In the genomic region with DNA sequence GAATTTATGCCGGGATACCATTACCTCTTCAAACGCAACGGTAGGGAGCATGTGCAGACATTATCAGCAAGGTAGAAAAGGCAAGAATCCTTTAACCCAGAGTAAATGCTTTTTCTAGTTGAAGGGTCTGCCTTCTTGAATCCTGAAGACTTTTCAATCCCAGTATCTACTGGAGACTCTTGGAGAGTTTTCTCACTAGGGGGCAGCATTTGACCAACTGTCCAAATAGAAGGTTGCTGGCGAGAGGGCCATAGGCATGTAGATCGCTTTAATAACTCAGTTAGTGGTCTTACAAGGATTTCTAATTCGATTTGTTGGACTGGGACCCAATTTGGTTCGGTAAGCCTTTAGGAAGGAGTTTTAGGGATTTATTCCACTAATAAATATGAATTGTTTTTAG, we compare ENCODE assay signal across 9 mouse cellular contexts.
DNase-seq lines count a peak whose midpoint lies in the region; TF ChIP-seq lines count a peak whose summit lies in the region.
"Had no signal": no experiment of that assay in that cellular context is flagged by ENCODE, and none has a peak within 500 bp of the region (broad histone marks: within the 10 kb centered on the region; RNA-seq: fewer than 3 reads in every experiment).

No protein-coding gene starts in this region.

- no peaks in the 10 kb centered on the region for H3K36me3 ChIP-seq in thymus, adult 2 months (ENCODE audit: control insufficient read depth, insufficient read depth, low read length)
- H3K36me3 ChIP-seq: embryonic facial prominence, embryonic 13.5 days had no signal

- TF ChIP-seq POLR2A in thymus, adult 2 months (IDR thresholded peaks at IDR 0.05; ENCODE audit: control insufficient read depth, extremely low read depth, insufficient read depth, low read length, poor library complexity): no peak

- H3K4me1 ChIP-seq in thymus, adult 2 months (replicated peaks; ENCODE audit: control insufficient read depth, insufficient read depth, low read length): no peaks in the 10 kb centered on the region
- H3K4me1 ChIP-seq: embryonic facial prominence, embryonic 13.5 days had no signal

- H3K27ac ChIP-seq in thymus, adult 2 months (ENCODE audit: control insufficient read depth, insufficient read depth, low read length): no peak overlapping the region
- H3K27ac ChIP-seq: embryonic facial prominence, embryonic 13.5 days had no signal

- H3K4me3 ChIP-seq in thymus, adult 2 months (ENCODE audit: control insufficient read depth, insufficient read depth, low read length): no peak overlapping the region
- H3K4me3 ChIP-seq: embryonic facial prominence, embryonic 13.5 days had no signal

- H3K27me3 ChIP-seq in thymus, adult 2 months (ENCODE audit: control insufficient read depth, insufficient read depth, low read length): no peaks in the 10 kb centered on the region
- H3K27me3 ChIP-seq: embryonic facial prominence, embryonic 13.5 days had no signal

- no peak for TF ChIP-seq CTCF in thymus, adult 2 months (IDR thresholded peaks at IDR 0.05; ENCODE audit: borderline replicate concordance, control insufficient read depth, extremely low read depth, insufficient read depth, low read length, poor library complexity)

- peak; percentile 58 for DNase-seq in kidney, postnatal 14 days
- no peak for DNase-seq in kidney, adult 18-20 months
- peak; percentile 73 for DNase-seq in R1 (ENCODE audit: low read depth, low spot score)
- peak; percentile 87 for DNase-seq in cerebellum, adult 9-10 months
- DNase-seq in kidney, postnatal 4 days: peak; percentile 50 to 61
- DNase-seq in retina, embryonic 14.5 days (ENCODE audit: low spot score): peak; percentile 91
- no peak for DNase-seq in thymus, adult 2 months
- no peak for DNase-seq in ovary, postnatal 10 days (ENCODE audit: low spot score)

- 41% methylated on average over 7 of the region's 7 CpGs for WGBS in thymus, adult 2 months

Comparison
In these comparisons a context has a peak if more than half of its experiments do, and no peak if none do; other contexts are left out.
1. DNase-seq: peak in kidney, postnatal 14 days (single experiment), R1 (single experiment), cerebellum, adult 9-10 months (single experiment), kidney, postnatal 4 days (2 of 2) and retina, embryonic 14.5 days (single experiment); none in kidney, adult 18-20 months (single experiment), thymus, adult 2 months (single experiment) and ovary, postnatal 10 days (single experiment).